Mouse (Mus musculus): Measurements from ENCODE around the gene Miga2. TPM values are rescaled to one million over a fixed set of nuclear protein-coding genes. Genes with fewer than 3 reads are reported as not detected.

Miga2 gene
- polyA plus RNA-seq, 2 experiments, result 20.5 to 28.9 TPM

- no peak overlapping the region for H3K27ac ChIP-seq (replicated peaks; ENCODE audit: low read depth, low read length)
- DNase-seq (ENCODE audit: low spot score), result no peak
- no peak overlapping the region for H3K4me2 ChIP-seq (replicated peaks; ENCODE audit: low read depth, low read length, severe bottlenecking)
- H3K9ac ChIP-seq (ENCODE audit: low read depth, low read length, severe bottlenecking), result no peak overlapping the region
- H3K9me3 ChIP-seq (ENCODE audit: control insufficient read depth, low read length), result no peaks in the 10 kb centered on the region
- TF ChIP-seq POLR2A (IDR thresholded peaks at IDR 0.05; ENCODE audit: borderline replicate concordance, extremely low read depth, insufficient read depth, insufficient read length), result no peak
- H3K36me3 ChIP-seq (ENCODE audit: control insufficient read depth, insufficient read depth, low read length), result peaks cover 36% of the 10 kb centered on the region
- no peak for ATAC-seq (ENCODE audit: low FRiP score, low read depth)
- WGBS, result 75% methylated on average over 4 of the region's 4 CpGs
- no peaks in the 10 kb centered on the region for H3K27me3 ChIP-seq (ENCODE audit: control insufficient read depth, insufficient read depth, low read length)
- H3K4me1 ChIP-seq (ENCODE audit: control insufficient read depth, insufficient read depth, low read length), result no peaks in the 10 kb centered on the region
- no peak overlapping the region for H3K4me3 ChIP-seq (replicated peaks; ENCODE audit: low read length)
These were observed 21.6 kb downstream of the Miga2 start for GRCm38 (mm10) chr2:30385591-30385990.

DNA sequence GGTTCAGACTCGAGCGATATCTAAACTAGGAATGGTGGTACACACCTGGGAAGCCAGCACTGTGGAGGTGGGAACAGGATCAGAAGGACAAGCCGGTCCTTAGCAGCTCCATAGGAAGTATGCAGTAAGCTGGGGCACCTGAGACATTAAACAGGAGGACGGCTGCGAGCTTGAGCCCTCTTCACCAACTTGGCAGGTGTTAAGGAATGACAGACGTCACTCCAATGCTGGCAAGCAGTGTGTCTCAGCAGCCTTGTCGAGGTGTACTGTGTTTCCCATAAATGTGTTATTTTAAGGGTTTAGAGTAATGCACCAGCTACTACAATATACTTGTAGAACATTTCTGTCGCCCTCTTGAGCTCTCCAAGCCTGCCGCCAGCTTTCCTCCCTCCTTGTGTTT is 22.9 kb downstream of the Miga2 start:
- WGBS, result 82% methylated on average over 9 of the region's 9 CpGs
- Histone ChIP-seq H3K9me3 (ENCODE audit: control insufficient read depth, low read length) (no peaks in the 10 kb centered on the region), H3K27ac (replicated peaks; ENCODE audit: low read depth, low read length) (no peak overlapping the region), H3K4me1 (ENCODE audit: control insufficient read depth, insufficient read depth, low read length) (no peaks in the 10 kb centered on the region), H3K36me3 (ENCODE audit: control insufficient read depth, insufficient read depth, low read length) (peaks cover 23% of the 10 kb centered on the region), H3K9ac (ENCODE audit: low read depth, low read length, severe bottlenecking) (no peak overlapping the region), H3K4me2 (replicated peaks; ENCODE audit: low read depth, low read length, severe bottlenecking) (no peak overlapping the region), H3K4me3 (replicated peaks; ENCODE audit: low read length) (no peak overlapping the region), H3K27me3 (ENCODE audit: control insufficient read depth, insufficient read depth, low read length) (no peaks in the 10 kb centered on the region)
- no peak for DNase-seq (ENCODE audit: low spot score)
- no peak for TF ChIP-seq POLR2A (IDR thresholded peaks at IDR 0.05; ENCODE audit: borderline replicate concordance, extremely low read depth, insufficient read depth, insufficient read length)
- no peak for ATAC-seq (ENCODE audit: low FRiP score, low read depth)

DNA sequence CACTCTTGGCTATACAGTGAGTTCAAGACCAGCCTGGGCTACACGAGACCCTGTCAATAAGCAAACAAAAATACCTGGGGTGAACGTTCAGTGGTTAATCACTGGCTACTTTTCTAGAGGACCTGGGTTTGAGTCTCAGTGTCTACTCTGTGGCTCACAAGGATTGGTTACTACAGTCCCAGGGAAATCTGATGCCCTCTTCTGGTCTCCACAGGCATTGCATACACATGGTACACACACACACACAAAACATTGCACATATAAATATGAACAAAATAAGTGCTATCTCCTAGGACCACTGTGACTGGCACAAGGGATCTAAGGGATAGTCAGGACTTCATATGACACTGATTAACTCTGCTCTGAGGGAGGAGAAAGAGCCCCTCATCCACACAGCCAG is 25.0 kb downstream of the Miga2 start:
- Histone ChIP-seq H3K4me1 (ENCODE audit: control insufficient read depth, insufficient read depth, low read length) (peaks cover 7% of the 10 kb centered on the region), H3K27ac (replicated peaks; ENCODE audit: low read depth, low read length) (no peak overlapping the region), H3K4me3 (replicated peaks; ENCODE audit: low read length) (no peak overlapping the region), H3K4me2 (replicated peaks; ENCODE audit: low read depth, low read length, severe bottlenecking) (no peak overlapping the region), H3K9ac (ENCODE audit: low read depth, low read length, severe bottlenecking) (no peak overlapping the region), H3K36me3 (ENCODE audit: control insufficient read depth, insufficient read depth, low read length) (peaks cover 2% of the 10 kb centered on the region; the same call in 1 of the 2 replicates), H3K9me3 (ENCODE audit: control insufficient read depth, low read length) (no peaks in the 10 kb centered on the region), H3K27me3 (ENCODE audit: control insufficient read depth, insufficient read depth, low read length) (no peaks in the 10 kb centered on the region)
- DNase-seq (ENCODE audit: low spot score) (no peak), ATAC-seq (ENCODE audit: low FRiP score, low read depth) (no peak)
- no peak for TF ChIP-seq POLR2A (IDR thresholded peaks at IDR 0.05; ENCODE audit: borderline replicate concordance, extremely low read depth, insufficient read depth, insufficient read length)
- WGBS, result 95% methylated on average over 2 of the region's 2 CpGs

DNA sequence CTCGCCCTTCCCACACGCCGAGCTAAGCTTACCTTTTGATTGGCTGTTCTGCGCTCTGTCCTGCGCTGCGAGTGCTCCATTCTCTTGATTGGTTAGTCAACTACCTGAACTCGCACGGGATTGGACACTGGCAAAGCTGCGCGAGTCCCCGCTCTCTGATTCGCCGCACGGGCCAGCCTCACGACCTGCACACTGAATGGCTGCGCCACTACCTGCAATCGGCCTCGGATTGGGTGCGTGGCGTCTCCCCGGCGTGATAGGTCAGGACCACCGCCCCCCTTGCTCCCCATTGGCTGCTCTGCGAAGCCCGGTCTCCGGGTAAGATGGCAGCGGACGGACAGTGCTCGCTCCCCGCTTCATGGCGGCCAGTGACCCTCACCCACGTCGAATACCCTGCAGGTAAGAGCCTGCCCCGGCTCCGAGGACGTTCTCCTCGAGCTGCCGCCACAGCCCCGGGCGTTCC is 28.1 kb downstream of the Miga2 start, which contains the start of gene Dolpp1:
Dolpp1 (plus strand) TSS at position 141 of the 463 bp plus-strand sequence.
- peak within 1 kb of the TSS; percentile 59 for H3K9ac ChIP-seq (ENCODE audit: low read depth, low read length, severe bottlenecking)
- H3K4me2 ChIP-seq (replicated peaks; ENCODE audit: low read depth, low read length, severe bottlenecking), result peak within 1 kb of the TSS; percentile 91
- peaks cover 7% of the 10 kb centered on the region for H3K4me1 ChIP-seq (ENCODE audit: control insufficient read depth, insufficient read depth, low read length)
- no peaks in the 10 kb centered on the region for H3K27me3 ChIP-seq (ENCODE audit: control insufficient read depth, insufficient read depth, low read length)
- 1% methylated on average over 31 of the region's 40 CpGs for WGBS
- ATAC-seq (ENCODE audit: low FRiP score, low read depth), result peak; percentile 99
- H3K36me3 ChIP-seq (ENCODE audit: control insufficient read depth, insufficient read depth, low read length), result peaks cover 15% of the 10 kb centered on the region
- H3K27ac ChIP-seq (replicated peaks; ENCODE audit: low read depth, low read length), result peak within 1 kb of the TSS; percentile 23
- no peaks in the 10 kb centered on the region for H3K9me3 ChIP-seq (ENCODE audit: control insufficient read depth, low read length)
- DNase-seq (ENCODE audit: low spot score), result peak; percentile 98
- TF ChIP-seq POLR2A (IDR thresholded peaks at IDR 0.05; ENCODE audit: borderline replicate concordance, extremely low read depth, insufficient read depth, insufficient read length), result 0 out of 2 replicates have a peak, but pooled peaks have one; percentile 36
- H3K4me3 ChIP-seq (replicated peaks; ENCODE audit: low read length), result peak within 1 kb of the TSS; percentile 77

GRCm38 (mm10) chr2:30392577-30393369 is 28.7 kb downstream of the Miga2 start:
- ATAC-seq (ENCODE audit: low FRiP score, low read depth) (peak; percentile 77), DNase-seq (ENCODE audit: low spot score) (peak; percentile 82)
- Histone ChIP-seq H3K27me3 (ENCODE audit: control insufficient read depth, insufficient read depth, low read length) (no peaks in the 10 kb centered on the region), H3K9me3 (ENCODE audit: control insufficient read depth, low read length) (no peaks in the 10 kb centered on the region), H3K4me3 (replicated peaks; ENCODE audit: low read length) (peak overlapping the region; percentile 77), H3K4me2 (replicated peaks; ENCODE audit: low read depth, low read length, severe bottlenecking) (peak overlapping the region; percentile 91), H3K36me3 (ENCODE audit: control insufficient read depth, insufficient read depth, low read length) (peaks cover 20% of the 10 kb centered on the region), H3K9ac (ENCODE audit: low read depth, low read length, severe bottlenecking) (peak overlapping the region; percentile 59), H3K27ac (replicated peaks; ENCODE audit: low read depth, low read length) (peak overlapping the region; percentile 23), H3K4me1 (ENCODE audit: control insufficient read depth, insufficient read depth, low read length) (peaks cover 7% of the 10 kb centered on the region)
- TF ChIP-seq POLR2A (IDR thresholded peaks at IDR 0.05; ENCODE audit: borderline replicate concordance, extremely low read depth, insufficient read depth, insufficient read length), result no peak
- WGBS, result under 1% methylated on average over 52 of the region's 54 CpGs

Data from limb, embryonic 14.5 days (tissue).